Mouse (Mus musculus): ENCODE measurements around the gene Mlec.
"Not testable (repeated sequence)": the region's sequence is repeated elsewhere in the genome, so short reads cannot be mapped to it uniquely, and the experiment has no call there.

Gene Mlec

GRCm38 (mm10) chr5:115179596-115179995 is 21.6 kb upstream of the Mlec start:
- no peak for DNase-seq

GRCm38 (mm10) chr5:115177866-115178265 is 19.9 kb upstream of the Mlec start:
- DNase-seq, result no peak

- no peak for DNase-seq
Observed at GRCm38 (mm10) chr5:115174554-115174953, 16.6 kb upstream of the Mlec start.

GRCm38 (mm10) chr5:115170150-115170549 is 12.2 kb upstream of the Mlec start:
- no peak for DNase-seq

GRCm38 (mm10) chr5:115168641-115169415 is 10.8 kb upstream of the Mlec start:
- no peak for DNase-seq

GRCm38 (mm10) chr5:115167396-115167795 is 9.4 kb upstream of the Mlec start:
- no peak for DNase-seq

GRCm38 (mm10) chr5:115166815-115167194 is 8.8 kb upstream of the Mlec start:
- DNase-seq, result no peak

- DNase-seq, result peak; percentile 78 to 82
Observed at GRCm38 (mm10) chr5:115165895-115166814, 8.2 kb upstream of the Mlec start.

GRCm38 (mm10) chr5:115165351-115165750 is 7.4 kb upstream of the Mlec start:
- no peak for DNase-seq

GRCm38 (mm10) chr5:115164446-115164845 is 6.5 kb upstream of the Mlec start:
- DNase-seq, result not testable (repeated sequence)

GRCm38 (mm10) chr5:115163563-115163962 is 5.6 kb upstream of the Mlec start:
- DNase-seq, result peak; percentile 72 to 84

- DNase-seq, result not testable (repeated sequence)
Observed at GRCm38 (mm10) chr5:115161940-115162279, 3.9 kb upstream of the Mlec start.

GRCm38 (mm10) chr5:115161064-115161939 is 3.3 kb upstream of the Mlec start:
- DNase-seq, result no peak

- DNase-seq, result no peak
Observed at GRCm38 (mm10) chr5:115160655-115161054, 2.7 kb upstream of the Mlec start.

- no peak for DNase-seq
Observed at GRCm38 (mm10) chr5:115159165-115159564, 1.2 kb upstream of the Mlec start.

GRCm38 (mm10) chr5:115156933-115157589 is 918 bp downstream of the Mlec start:
- DNase-seq, result no peak

- no peak for DNase-seq
Observed at GRCm38 (mm10) chr5:115156401-115156800, 1.6 kb downstream of the Mlec start.

- peak; percentile 81 to 85 for DNase-seq
Observed at GRCm38 (mm10) chr5:115155831-115156230, 2.1 kb downstream of the Mlec start.

GRCm38 (mm10) chr5:115155156-115155631 is 2.8 kb downstream of the Mlec start:
- DNase-seq, result no peak

- no peak for DNase-seq
Observed at GRCm38 (mm10) chr5:115152132-115152956, 5.6 kb downstream of the Mlec start.

GRCm38 (mm10) chr5:115151457-115151856 is 6.5 kb downstream of the Mlec start:
- DNase-seq, result peak; percentile 77 to 79

Measured in kidney, adult 8-10 months (tissue).